In genomic region chr15:99319411-99319871, GRCm38 (mm10) we compare ENCODE assay signal across 10 mouse cellular contexts. TPM values are rescaled to one million over a fixed set of nuclear protein-coding genes. Genes with fewer than 3 reads are reported as not detected.
DNase-seq lines count a peak whose midpoint lies in the region; ATAC-seq lines count a peak whose summit lies in the region.
"Had no signal": no experiment of that assay in that cellular context is flagged by ENCODE, and none has a peak within 500 bp of the region (broad histone marks: within the 10 kb centered on the region; RNA-seq: fewer than 3 reads in every experiment).

No protein-coding gene starts in this region.

- ATAC-seq in embryonic facial prominence, embryonic 12.5 days (ENCODE audit: insufficient number of reproducible peaks, insufficient read depth, low FRiP score, low TSS enrichment): no peak
- no peak for ATAC-seq in midbrain, embryonic 14.5 days (ENCODE audit: low FRiP score, low TSS enrichment)
- ATAC-seq: midbrain, embryonic 16.5 days had no signal

- H3K27me3 ChIP-seq in embryonic facial prominence, embryonic 12.5 days: no peaks in the 10 kb centered on the region
- no peaks in the 10 kb centered on the region for H3K27me3 ChIP-seq in embryonic facial prominence, embryonic 10.5 days (replicated peaks; ENCODE audit: low read depth, poor library complexity, severe bottlenecking)
- no peaks in the 10 kb centered on the region for H3K27me3 ChIP-seq in midbrain, embryonic 14.5 days (ENCODE audit: control insufficient read depth, insufficient read depth, low read length)
- H3K27me3 ChIP-seq in midbrain, embryonic 10.5 days (ENCODE audit: low read depth, poor library complexity, severe bottlenecking): no peaks in the 10 kb centered on the region

- H3K4me2 ChIP-seq in embryonic facial prominence, embryonic 12.5 days (replicated peaks): no peak overlapping the region
- H3K4me2 ChIP-seq in midbrain, embryonic 14.5 days (ENCODE audit: low read length): no peak overlapping the region

- no peak overlapping the region for H3K4me3 ChIP-seq in embryonic facial prominence, embryonic 12.5 days
- H3K4me3 ChIP-seq in embryonic facial prominence, embryonic 10.5 days: no peak overlapping the region
- no peak overlapping the region for H3K4me3 ChIP-seq in midbrain, embryonic 14.5 days (replicated peaks; ENCODE audit: low read depth, low read length)
- no peak overlapping the region for H3K4me3 ChIP-seq in midbrain, embryonic 10.5 days

- H3K27ac ChIP-seq in embryonic facial prominence, embryonic 12.5 days: peak overlapping the region; percentile 41; the same call in 1 of the 2 replicates
- no peak overlapping the region for H3K27ac ChIP-seq in embryonic facial prominence, embryonic 10.5 days (replicated peaks)
- H3K27ac ChIP-seq in midbrain, embryonic 14.5 days (replicated peaks; ENCODE audit: low read depth, low read length): 0 out of 2 replicates have a peak overlapping the region, but pooled peaks have one; percentile 9
- no peak overlapping the region for H3K27ac ChIP-seq in midbrain, embryonic 10.5 days (replicated peaks)

- no peaks in the 10 kb centered on the region for H3K4me1 ChIP-seq in embryonic facial prominence, embryonic 12.5 days
- peaks cover 14% of the 10 kb centered on the region; the same call in 1 of the 2 replicates for H3K4me1 ChIP-seq in embryonic facial prominence, embryonic 10.5 days
- H3K4me1 ChIP-seq in midbrain, embryonic 14.5 days (ENCODE audit: control insufficient read depth, insufficient read depth, low read length): no peaks in the 10 kb centered on the region
- no peaks in the 10 kb centered on the region for H3K4me1 ChIP-seq in midbrain, embryonic 10.5 days

- H3K36me3 ChIP-seq in embryonic facial prominence, embryonic 12.5 days: peaks cover 99% of the 10 kb centered on the region
- H3K36me3 ChIP-seq in embryonic facial prominence, embryonic 10.5 days (replicated peaks): peaks cover 100% of the 10 kb centered on the region
- H3K36me3 ChIP-seq in midbrain, embryonic 14.5 days (ENCODE audit: control insufficient read depth, insufficient read depth, low read length): peaks cover 93% of the 10 kb centered on the region
- peaks cover 99% of the 10 kb centered on the region for H3K36me3 ChIP-seq in midbrain, embryonic 10.5 days

- DNase-seq in embryonic facial prominence, embryonic 10.5 days (ENCODE audit: low spot score): no peak
- DNase-seq in midbrain, embryonic 14.5 days: no peak
- no peak for DNase-seq in midbrain, embryonic 10.5 days (ENCODE audit: low spot score)
- DNase-seq in kidney, postnatal 4 days: peak; percentile 46 to 63
- no peak for DNase-seq in thymus, postnatal 4 days
- no peak for DNase-seq in Muller cell, postnatal 12 days (ENCODE audit: inconsistent ontology term)
- DNase-seq in left cerebral cortex, postnatal 36 days (ENCODE audit: low spot score in 2 of 2): no peak
- DNase-seq: right cerebral cortex, postnatal 4 days had no signal

- WGBS in embryonic facial prominence, embryonic 12.5 days: 75% methylated on average over 3 of the region's 3 CpGs
- WGBS in embryonic facial prominence, embryonic 10.5 days: 74% methylated on average over 3 of the region's 3 CpGs
- 81% methylated on average over 3 of the region's 3 CpGs for WGBS in midbrain, embryonic 14.5 days
- WGBS in midbrain, embryonic 10.5 days: 88% methylated on average over 3 of the region's 3 CpGs

- H3K9me3 ChIP-seq in embryonic facial prominence, embryonic 12.5 days: no peaks in the 10 kb centered on the region
- no peaks in the 10 kb centered on the region for H3K9me3 ChIP-seq in embryonic facial prominence, embryonic 10.5 days
- H3K9me3 ChIP-seq in midbrain, embryonic 14.5 days (ENCODE audit: control insufficient read depth, low read length): no peaks in the 10 kb centered on the region
- H3K9me3 ChIP-seq in midbrain, embryonic 10.5 days (replicated peaks): no peaks in the 10 kb centered on the region

- intact Hi-C loops in left cerebral cortex, postnatal 36 days (cut with DNase I): loop anchor here (5.0 kb wide), 1 partner anchor 148 kb away; no protein-coding TSS in a partner anchor

- no peak overlapping the region for H3K9ac ChIP-seq in embryonic facial prominence, embryonic 12.5 days
- H3K9ac ChIP-seq in midbrain, embryonic 14.5 days (replicated peaks; ENCODE audit: low read length): no peak overlapping the region

RNA-seq across cellular contexts. Expression of gene Fam186b, which starts 23.8 kb away (rescaled TPM):
- polyA plus RNA-seq in embryonic facial prominence, embryonic 12.5 days (2016; fragmentation: Nextera tagmentation; extraction: Ambion mirVana): 0.09 and 0.32 TPM in 2 replicates
- polyA plus RNA-seq in embryonic facial prominence, embryonic 10.5 days (2016; fragmentation: Nextera tagmentation; extraction: Ambion mirVana): 0.30 TPM in 1 of 2 replicates, not detected in the other
- polyA plus RNA-seq in midbrain, embryonic 14.5 days (2014; fragmentation: Nextera tagmentation; extraction: Ambion mirVana): 0.74 and 1.3 TPM in 2 replicates
- polyA plus RNA-seq in midbrain, embryonic 10.5 days (2016; fragmentation: Nextera tagmentation; extraction: Ambion mirVana): 0.11 and 0.19 TPM in 2 replicates
- total RNA-seq in left cerebral cortex, postnatal 36 days (2021): 1 to 10 TPM; 1.7 to 1.8 TPM

RNA-seq across cellular contexts. Expression of gene Prpf40b, which starts 24.6 kb away (rescaled TPM):
- 79.5 and 80.0 TPM in 2 replicates for polyA plus RNA-seq in embryonic facial prominence, embryonic 12.5 days (2016; fragmentation: Nextera tagmentation; extraction: Ambion mirVana)
- polyA plus RNA-seq in embryonic facial prominence, embryonic 10.5 days (2016; fragmentation: Nextera tagmentation; extraction: Ambion mirVana): 72.3 and 76.1 TPM in 2 replicates
- 100 and 105 TPM in 2 replicates for polyA plus RNA-seq in midbrain, embryonic 14.5 days (2014; fragmentation: Nextera tagmentation; extraction: Ambion mirVana)
- 61.2 and 70.7 TPM in 2 replicates for polyA plus RNA-seq in midbrain, embryonic 10.5 days (2016; fragmentation: Nextera tagmentation; extraction: Ambion mirVana)
- total RNA-seq in left cerebral cortex, postnatal 36 days (2021): 100 to 1,000 TPM in 1 of 2 experiments, 10 to 100 TPM in 1; 88.1 to 104 TPM

RNA-seq across cellular contexts. Expression of gene Fmnl3, which starts 50.8 kb away (rescaled TPM):
- 32.6 and 37.0 TPM in 2 replicates for polyA plus RNA-seq in embryonic facial prominence, embryonic 12.5 days (2016; fragmentation: Nextera tagmentation; extraction: Ambion mirVana)
- polyA plus RNA-seq in embryonic facial prominence, embryonic 10.5 days (2016; fragmentation: Nextera tagmentation; extraction: Ambion mirVana): 24.4 and 25.6 TPM in 2 replicates
- polyA plus RNA-seq in midbrain, embryonic 14.5 days (2014; fragmentation: Nextera tagmentation; extraction: Ambion mirVana): 6.1 and 7.5 TPM in 2 replicates
- 10.9 and 12.6 TPM in 2 replicates for polyA plus RNA-seq in midbrain, embryonic 10.5 days (2016; fragmentation: Nextera tagmentation; extraction: Ambion mirVana)
- total RNA-seq in left cerebral cortex, postnatal 36 days (2021): 10 to 100 TPM; 10.6 to 10.8 TPM

Comparison
In these comparisons a context has a peak if more than half of its experiments do, and no peak if none do; other contexts are left out.
1. H3K27ac ChIP-seq: peak in embryonic facial prominence, embryonic 12.5 days (single experiment) and midbrain, embryonic 14.5 days (single experiment); none in embryonic facial prominence, embryonic 10.5 days (single experiment) and midbrain, embryonic 10.5 days (single experiment).
2. DNase-seq: peak in kidney, postnatal 4 days (2 of 2); none in embryonic facial prominence, embryonic 10.5 days (single experiment), midbrain, embryonic 14.5 days (single experiment), midbrain, embryonic 10.5 days (single experiment), thymus, postnatal 4 days (single experiment), Muller cell, postnatal 12 days (single experiment) and left cerebral cortex, postnatal 36 days (0 of 2).